Mouse (Mus musculus) limb, embryonic 14.5 days (tissue): ENCODE results near the gene Tpbgl. TPM values are rescaled to one million over a fixed set of nuclear protein-coding genes. Genes with fewer than 3 reads are reported as not detected.

Experiments
- ATAC-seq: fragments of 200-750 bp; cut with Nextera tagmentation; 2 replicates; pipeline ENCODE4 v1.8.0; 2017; ENCODE audit warnings: low read depth, moderate number of reproducible peaks, moderate TSS enrichment; ENCODE audit not compliant: low FRiP score
- DNase-seq: peaks from one replicate; pipeline ENCODE4 v3.0.0-alpha.2; 2015; ENCODE audit warnings: low spot score
- H3K27ac ChIP-seq: fragments of 300-500 bp; sonication (generic); replicated peaks from 2 replicates; pipeline ENCODE4 v1.5.1; 2014; ENCODE audit warnings: low read depth, mild to moderate bottlenecking, low read length, moderate library complexity, mixed read lengths
- H3K27me3 ChIP-seq: fragments of 300-500 bp; sonication (generic); 2 replicates; pipeline ENCODE4 v1.6.1; 2014; ENCODE audit warnings: low read length, mixed read lengths; ENCODE audit not compliant: control insufficient read depth, insufficient read depth
- H3K36me3 ChIP-seq: fragments of 300-500 bp; sonication (generic); 2 replicates; pipeline ENCODE4 v1.6.1; 2014; ENCODE audit warnings: mild to moderate bottlenecking, low read length, moderate library complexity, mixed read lengths; ENCODE audit not compliant: control insufficient read depth, insufficient read depth
- H3K4me1 ChIP-seq: fragments of 300-500 bp; sonication (generic); 2 replicates; pipeline ENCODE4 v1.6.1; 2014; ENCODE audit warnings: antibody characterized with exemption, low read length, mixed read lengths; ENCODE audit not compliant: control insufficient read depth, insufficient read depth
- H3K4me2 ChIP-seq: fragments of 300-500 bp; sonication (generic); replicated peaks from 2 replicates; pipeline ENCODE4 v1.6.1; 2014; ENCODE audit warnings: low read depth, mild to moderate bottlenecking, low read length, moderate library complexity; ENCODE audit not compliant: severe bottlenecking
- H3K4me3 ChIP-seq: fragments of 300-500 bp; sonication (generic); replicated peaks from 2 replicates; pipeline ENCODE4 v1.5.1; 2014; ENCODE audit warnings: low read length
- H3K9ac ChIP-seq: fragments of 300-500 bp; sonication (generic); 2 replicates; pipeline ENCODE4 v1.6.1; 2014; ENCODE audit warnings: mild to moderate bottlenecking, low read depth, low read length, moderate library complexity; ENCODE audit not compliant: severe bottlenecking
- H3K9me3 ChIP-seq: fragments of 300-500 bp; sonication (generic); 2 replicates; pipeline ENCODE4 v1.6.1; 2016; ENCODE audit warnings: low read length; ENCODE audit not compliant: control insufficient read depth
- POLR2A ChIP-seq: fragments of 200-500 bp; IDR thresholded peaks from 2 replicates; pipeline ENCODE4 v1.8.0; 2012; ENCODE audit warnings: inconsistent platforms, mild to moderate bottlenecking, moderate library complexity, borderline replicate concordance; ENCODE audit not compliant: insufficient read depth, insufficient read length; ENCODE audit errors: extremely low read depth
- WGBS: fragments of 180-500 bp; shearing (Covaris S2); extraction: QIAGEN DNeasy Blood & Tissue Kit; methylation state at CpG from one replicate; pipeline ENCODE4 v1.1.7; 2014; 5-methylcytosine and 5-hydroxymethylcytosine counted together
- polyA plus RNA-seq, 2 experiments: library from polyadenylated mRNA; depleted of rRNA in 1 of 2; stranded (reverse) in 1 of 2; unstranded in 1 of 2; fragments of >200 nt; fragmentation: Nextera tagmentation in 1 of 2; extraction: Ambion mirVana in 1 of 2; gene quantifications; 2 replicates each; pipeline versions ENCODE4 v1.2.1 to v1.2.3; 2012 to 2014

The Tpbgl gene
- polyA plus RNA-seq, 2 experiments: 0.45 to 0.73 TPM

DNA sequence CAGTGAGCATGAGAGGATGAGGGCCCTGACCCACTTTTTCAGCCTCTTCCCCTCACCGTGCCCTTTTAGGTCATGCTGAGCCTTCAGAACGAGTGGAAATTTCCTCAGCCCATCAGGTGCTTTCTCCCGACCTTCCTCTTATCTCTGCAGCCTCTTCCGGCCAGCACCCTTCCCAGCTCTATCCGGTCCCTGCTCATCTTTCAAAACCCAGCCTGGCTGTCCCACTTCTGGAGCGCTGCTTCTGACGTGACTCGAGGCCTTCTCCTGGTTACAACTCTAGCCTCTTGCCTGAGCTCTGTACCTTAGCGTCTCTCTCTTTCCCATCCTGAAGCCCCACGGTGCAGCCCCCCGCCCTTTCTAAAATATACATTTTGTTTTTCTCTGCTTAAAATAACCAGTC lies 27.3 kb upstream of the Tpbgl start:
- Histone ChIP-seq H3K9me3 (no peaks in the 10 kb centered on the region), H3K4me3 (no peak overlapping the region), H3K36me3 (no peaks in the 10 kb centered on the region), H3K27ac (no peak overlapping the region), H3K4me1 (no peaks in the 10 kb centered on the region), H3K27me3 (no peaks in the 10 kb centered on the region), H3K4me2 (no peak overlapping the region), H3K9ac (no peak overlapping the region)
- TF ChIP-seq POLR2A: no peak
- 80% methylated on average over 11 of the region's 11 CpGs for WGBS
- no peak for DNase-seq
- no peak for ATAC-seq

DNA sequence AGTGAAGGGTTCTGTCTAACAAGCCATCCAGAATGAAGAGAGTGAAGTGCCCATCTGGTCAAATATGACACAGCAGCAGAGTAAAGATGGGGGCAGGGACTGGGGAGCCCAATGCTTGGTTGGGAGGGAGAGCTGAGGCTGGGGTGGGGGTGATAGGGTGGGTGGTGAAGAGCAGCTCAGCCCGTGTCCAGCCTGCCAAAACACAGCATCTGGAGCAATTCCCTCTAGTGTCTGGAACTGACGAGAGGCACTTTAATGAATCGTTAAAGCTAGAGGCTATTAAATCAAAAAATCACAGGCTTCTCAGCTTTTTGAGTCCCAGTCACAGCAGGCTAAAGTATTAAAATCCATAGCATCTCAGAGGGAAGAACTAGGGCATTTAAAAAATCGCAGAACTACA lies 22.7 kb upstream of the Tpbgl start:
- Histone ChIP-seq H3K36me3 (no peaks in the 10 kb centered on the region), H3K4me1 (no peaks in the 10 kb centered on the region), H3K9me3 (no peaks in the 10 kb centered on the region), H3K4me3 (no peak overlapping the region), H3K27me3 (no peaks in the 10 kb centered on the region), H3K9ac (no peak overlapping the region), H3K27ac (no peak overlapping the region), H3K4me2 (no peak overlapping the region)
- 37% methylated on average over 4 of the region's 4 CpGs for WGBS
- ATAC-seq (no peak), DNase-seq (no peak)
- TF ChIP-seq POLR2A: no peak

DNA sequence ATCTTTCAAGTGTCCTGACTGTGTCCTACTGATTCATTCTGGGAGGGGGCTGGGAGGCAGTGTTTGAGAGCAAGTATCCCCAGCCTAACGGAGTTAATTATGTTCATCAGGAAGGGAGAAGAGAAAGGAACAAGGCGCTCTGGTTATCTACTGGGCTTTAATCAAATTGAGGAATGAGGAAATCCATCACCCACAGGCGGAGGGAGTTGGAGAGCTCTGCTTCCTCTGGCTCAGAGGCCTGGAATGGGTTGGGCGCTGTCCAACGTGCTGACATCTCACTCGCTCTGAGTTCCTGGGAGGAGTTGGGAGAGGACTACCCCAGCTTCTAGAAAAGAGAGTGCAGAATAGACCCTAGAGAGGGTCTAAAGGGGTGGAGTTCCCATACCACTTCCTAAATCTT lies 21.7 kb upstream of the Tpbgl start:
- 5% methylated on average over 6 of the region's 6 CpGs for WGBS
- peak; percentile 86 for DNase-seq

DNA sequence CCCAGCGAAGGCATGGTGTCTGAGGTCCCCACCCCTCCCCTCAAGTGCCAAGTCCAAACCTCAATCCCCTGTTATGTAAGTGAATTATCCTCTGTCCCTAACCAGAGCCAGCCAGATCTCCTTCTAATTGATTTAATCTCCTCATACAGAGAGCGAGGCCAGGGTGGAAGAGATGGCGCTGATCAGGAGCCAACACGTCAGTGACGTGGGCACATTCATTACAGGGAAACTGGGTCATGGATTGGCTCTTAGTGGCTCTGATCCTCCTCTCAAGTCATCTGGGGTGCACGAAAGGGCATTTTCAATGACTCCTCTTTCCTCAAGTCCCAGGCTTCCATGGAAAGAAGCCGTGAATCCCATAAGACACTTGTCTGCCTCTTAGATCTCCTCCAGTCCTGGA lies 17.8 kb upstream of the Tpbgl start:
- DNase-seq (no peak), ATAC-seq (no peak)
- WGBS: 78% methylated on average over 7 of the region's 7 CpGs

More for the DNA sequence above, 21.7 kb upstream of the Tpbgl start:
- H3K4me3 ChIP-seq: no peak overlapping the region
- no peaks in the 10 kb centered on the region for H3K4me1 ChIP-seq
- TF ChIP-seq POLR2A: no peak
- H3K4me2 ChIP-seq: no peak overlapping the region
- no peak overlapping the region for H3K9ac ChIP-seq
- no peaks in the 10 kb centered on the region for H3K27me3 ChIP-seq
- H3K9me3 ChIP-seq: no peaks in the 10 kb centered on the region
- H3K27ac ChIP-seq: no peak overlapping the region
- no peaks in the 10 kb centered on the region for H3K36me3 ChIP-seq
- ATAC-seq: no peak

DNA sequence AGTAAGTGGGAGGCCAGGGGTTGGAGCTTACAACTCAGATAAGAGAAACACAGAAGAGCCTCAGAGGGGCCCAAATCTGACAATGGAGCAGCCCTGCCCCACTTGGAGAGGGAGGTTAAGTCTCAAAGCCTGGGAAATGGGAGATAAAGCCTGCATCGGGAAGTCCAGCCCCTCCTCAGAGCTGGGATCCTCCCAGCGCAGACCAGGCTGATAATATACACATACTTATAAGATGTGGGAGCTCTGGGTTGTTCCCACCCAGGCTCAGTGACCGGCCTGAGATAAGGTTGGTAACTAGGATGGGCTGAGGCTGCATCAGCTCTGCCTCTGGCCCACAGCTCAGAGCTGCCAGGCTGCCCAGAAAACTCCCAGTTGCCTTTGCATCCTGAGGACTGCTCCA lies 15.2 kb upstream of the Tpbgl start:
- TF ChIP-seq POLR2A: no peak
- Histone ChIP-seq H3K27me3 (no peaks in the 10 kb centered on the region), H3K4me3 (no peak overlapping the region), H3K36me3 (no peaks in the 10 kb centered on the region), H3K27ac (no peak overlapping the region), H3K4me2 (no peak overlapping the region), H3K9me3 (no peaks in the 10 kb centered on the region), H3K9ac (no peak overlapping the region), H3K4me1 (no peaks in the 10 kb centered on the region)
- ATAC-seq (no peak), DNase-seq (no peak)
- 63% methylated on average over 3 of the region's 3 CpGs for WGBS

More for the DNA sequence above, 17.8 kb upstream of the Tpbgl start:
- TF ChIP-seq POLR2A: no peak
- no peak overlapping the region for H3K4me3 ChIP-seq
- H3K4me1 ChIP-seq: no peaks in the 10 kb centered on the region
- no peak overlapping the region for H3K4me2 ChIP-seq
- H3K27me3 ChIP-seq: no peaks in the 10 kb centered on the region
- H3K27ac ChIP-seq: no peak overlapping the region
- H3K9me3 ChIP-seq: no peaks in the 10 kb centered on the region
- no peaks in the 10 kb centered on the region for H3K36me3 ChIP-seq
- H3K9ac ChIP-seq: no peak overlapping the region

DNA sequence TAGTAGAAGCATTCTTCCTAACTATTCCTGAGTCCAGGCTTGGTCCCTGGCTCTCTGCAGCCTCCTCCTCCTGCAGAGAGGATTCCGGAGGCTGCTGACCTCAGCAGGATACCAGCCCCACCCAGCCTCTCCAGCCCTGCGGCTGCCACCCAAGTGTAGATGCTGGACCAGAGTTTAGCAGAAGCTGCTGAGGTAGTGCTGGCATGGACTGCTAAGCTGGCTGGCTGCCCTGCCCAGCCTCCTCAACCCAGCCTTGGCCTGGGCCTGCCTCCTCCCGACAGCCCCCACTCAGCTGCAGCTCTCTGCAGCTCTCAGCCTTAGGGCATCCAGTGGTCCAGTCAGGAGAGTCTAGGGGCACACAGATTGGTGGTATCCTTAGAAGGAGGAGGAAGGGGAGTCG lies 14.3 kb upstream of the Tpbgl start:
- DNase-seq: no peak
- no peak overlapping the region for H3K27ac ChIP-seq
- H3K9ac ChIP-seq: no peak overlapping the region
- no peak overlapping the region for H3K4me3 ChIP-seq
- H3K36me3 ChIP-seq: no peaks in the 10 kb centered on the region
- H3K9me3 ChIP-seq: no peaks in the 10 kb centered on the region
- H3K4me2 ChIP-seq: no peak overlapping the region
- no peak for TF ChIP-seq POLR2A
- WGBS: 37% methylated on average over 4 of the region's 4 CpGs
- H3K27me3 ChIP-seq: no peaks in the 10 kb centered on the region
- ATAC-seq: no peak
- no peaks in the 10 kb centered on the region for H3K4me1 ChIP-seq
